Mouse (Mus musculus) liver, adult 2 months (tissue): ENCODE measurements at regions not wholly inside any gene's neighbourhood (a gene's known extent, or its start where the extent isn't known, plus 50 kb on each side); places are given as distances from the start of the nearest gene placed in this dataset.

Experiments used
- DNase-seq: peaks from one replicate; pipeline ENCODE4 v3.0.0-alpha.2; 2011; ENCODE audit warnings: low read depth, low spot score; ENCODE audit errors: extremely low read depth
- H3K27ac ChIP-seq: fragments of 200-500 bp; replicated peaks from 2 replicates; pipeline ENCODE4 v1.5.1; 2012; ENCODE audit warnings: low read depth, mild to moderate bottlenecking, control low read depth, inconsistent platforms, low read length; ENCODE audit not compliant: insufficient read depth
- H3K27me3 ChIP-seq: fragments of 200-500 bp; 2 replicates; pipeline ENCODE4 v1.6.1; 2012; ENCODE audit warnings: mild to moderate bottlenecking, moderate library complexity, low read length, inconsistent platforms; ENCODE audit not compliant: control insufficient read depth, insufficient read depth
- H3K36me3 ChIP-seq: fragments of 200-500 bp; 2 replicates; pipeline ENCODE4 v1.6.1; 2012; ENCODE audit warnings: low read length, inconsistent platforms; ENCODE audit not compliant: control insufficient read depth, insufficient read depth
- H3K4me1 ChIP-seq: fragments of 200-500 bp; 2 replicates; pipeline ENCODE4 v1.6.1; 2011; ENCODE audit warnings: low read length; ENCODE audit not compliant: control insufficient read depth, insufficient read depth
- H3K4me3 ChIP-seq: fragments of 200-500 bp; 2 replicates; pipeline ENCODE4 v1.5.1; 2011; ENCODE audit warnings: low read depth, mild to moderate bottlenecking, control low read depth, low read length, moderate library complexity; ENCODE audit not compliant: insufficient read depth
- H3K79me2 ChIP-seq: fragments of 200-500 bp; 2 replicates; pipeline ENCODE4 v1.6.1; 2012; ENCODE audit warnings: inconsistent platforms, mild to moderate bottlenecking, low read length, moderate library complexity; ENCODE audit not compliant: control insufficient read depth, insufficient read depth
- H3K9ac ChIP-seq: fragments of 200-500 bp; 2 replicates; pipeline ENCODE4 v1.6.1; 2012; ENCODE audit warnings: low read depth, mild to moderate bottlenecking, control low read depth, inconsistent platforms, low read length
- CTCF ChIP-seq: fragments of 200-500 bp; IDR thresholded peaks from 2 replicates; pipeline ENCODE4 v1.5.1; 2011; ENCODE audit warnings: low read depth, low read length, control low read depth
- POLR2A ChIP-seq: fragments of 200-500 bp; IDR thresholded peaks from 2 replicates; pipeline ENCODE4 v1.6.1; 2011; ENCODE audit warnings: low read length, control low read depth; ENCODE audit not compliant: insufficient read depth; ENCODE audit errors: extremely low read depth
- WGBS: fragments of 180-500 bp; shearing (Covaris S2); methylation state at CpG from one replicate; pipeline ENCODE4 v1.1.7; 2018; 5-methylcytosine and 5-hydroxymethylcytosine counted together

DNA sequence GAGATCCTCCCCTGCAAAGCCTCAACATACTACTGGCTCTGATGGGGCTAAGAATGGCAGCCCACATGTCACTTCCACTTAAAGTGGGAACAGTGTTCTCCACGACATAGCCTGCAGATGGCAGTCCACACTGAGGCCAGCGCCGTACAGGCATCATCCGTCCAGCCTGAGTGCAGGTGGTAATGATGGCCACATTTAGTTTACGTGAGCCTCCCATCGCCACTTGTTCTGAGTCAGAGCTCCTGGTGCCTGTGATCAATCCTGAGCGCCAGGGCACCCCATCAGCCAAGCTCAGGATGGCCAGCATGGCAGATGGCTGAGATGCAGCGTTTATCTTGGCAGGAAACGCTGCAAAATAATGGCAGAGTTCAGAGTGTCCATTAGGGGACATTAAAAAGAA lies 159.6 kb downstream of the Adgrd1 start:
- Histone ChIP-seq H3K36me3 (no peaks in the 10 kb centered on the region), H3K4me3 (no peak overlapping the region), H3K79me2 (no peaks in the 10 kb centered on the region), H3K27me3 (no peaks in the 10 kb centered on the region), H3K27ac (no peak overlapping the region), H3K9ac (no peak overlapping the region), H3K4me1 (no peaks in the 10 kb centered on the region)
- DNase-seq = no peak
- no peak for TF ChIP-seq POLR2A
- TF ChIP-seq CTCF = peak; percentile 52
- 71% methylated on average over 9 of the region's 9 CpGs for WGBS

GRCm38 (mm10) chr5:129257206-129257605 lies 160.7 kb downstream of the Adgrd1 start:
- 70% methylated on average over 5 of the region's 5 CpGs for WGBS
- H3K4me3 ChIP-seq = no peak overlapping the region
- H3K27me3 ChIP-seq = no peaks in the 10 kb centered on the region
- no peaks in the 10 kb centered on the region for H3K36me3 ChIP-seq
- H3K79me2 ChIP-seq = no peaks in the 10 kb centered on the region
- TF ChIP-seq POLR2A (no peak), CTCF (no peak)
- no peak overlapping the region for H3K27ac ChIP-seq
- no peak overlapping the region for H3K9ac ChIP-seq
- no peaks in the 10 kb centered on the region for H3K4me1 ChIP-seq
- no peak for DNase-seq

GRCm38 (mm10) chr5:129260689-129261088 lies 164.1 kb downstream of the Adgrd1 start:
- Histone ChIP-seq H3K79me2 (no peaks in the 10 kb centered on the region), H3K9ac (no peak overlapping the region), H3K36me3 (no peaks in the 10 kb centered on the region), H3K27me3 (no peaks in the 10 kb centered on the region), H3K27ac (no peak overlapping the region), H3K4me3 (no peak overlapping the region), H3K4me1 (no peaks in the 10 kb centered on the region)
- 76% methylated on average over 9 of the region's 9 CpGs for WGBS
- TF ChIP-seq CTCF (no peak), POLR2A (no peak)
- peak; percentile 17 for DNase-seq

GRCm38 (mm10) chr5:129263118-129263517 lies 166.6 kb downstream of the Adgrd1 start:
- TF ChIP-seq CTCF (no peak), POLR2A (no peak)
- H3K36me3 ChIP-seq = no peaks in the 10 kb centered on the region
- DNase-seq = no peak
- no peak overlapping the region for H3K27ac ChIP-seq
- H3K79me2 ChIP-seq = no peaks in the 10 kb centered on the region
- no peak overlapping the region for H3K9ac ChIP-seq
- 67% methylated on average over 9 of the region's 9 CpGs for WGBS
- H3K4me3 ChIP-seq = no peak overlapping the region
- 0 out of 2 replicates have a peak, but pooled peaks cover under 1% of the 10 kb centered on the region for H3K4me1 ChIP-seq
- no peaks in the 10 kb centered on the region for H3K27me3 ChIP-seq

DNA sequence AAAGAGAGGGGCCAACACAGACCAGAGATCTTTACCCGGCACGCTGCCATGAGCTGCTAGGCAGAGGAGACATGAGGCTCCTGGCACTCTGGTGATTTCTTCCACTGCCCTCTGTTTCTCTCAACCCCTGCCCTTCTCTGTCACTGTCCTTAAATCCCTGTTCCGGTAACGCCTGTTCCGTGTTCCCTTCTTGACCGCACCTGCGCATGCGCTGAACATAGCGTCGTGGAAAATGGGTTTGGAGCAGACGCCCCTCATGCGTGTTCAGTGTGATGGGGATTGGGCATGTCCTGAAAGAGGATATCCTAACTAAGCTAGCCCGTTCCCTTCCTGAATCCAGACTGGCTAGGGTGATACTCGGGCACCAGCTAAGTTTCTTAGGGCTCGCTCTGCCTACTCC lies 167.8 kb downstream of the Adgrd1 start:
- TF ChIP-seq CTCF (no peak), POLR2A (no peak)
- Histone ChIP-seq H3K27me3 (no peaks in the 10 kb centered on the region), H3K4me1 (peaks cover 2% of the 10 kb centered on the region; the same call in 1 of the 2 replicates), H3K36me3 (no peaks in the 10 kb centered on the region), H3K9ac (no peak overlapping the region), H3K4me3 (no peak overlapping the region), H3K27ac (no peak overlapping the region), H3K79me2 (no peaks in the 10 kb centered on the region)
- DNase-seq = no peak
- WGBS = 97% methylated on average over 15 of the region's 15 CpGs

GRCm38 (mm10) chr5:129268456-129268855 lies 171.9 kb downstream of the Adgrd1 start:
- TF ChIP-seq POLR2A (no peak), CTCF (no peak)
- Histone ChIP-seq H3K4me1 (peaks cover 2% of the 10 kb centered on the region; the same call in 1 of the 2 replicates), H3K4me3 (no peak overlapping the region), H3K9ac (no peak overlapping the region), H3K79me2 (no peaks in the 10 kb centered on the region), H3K36me3 (no peaks in the 10 kb centered on the region), H3K27ac (no peak overlapping the region), H3K27me3 (no peaks in the 10 kb centered on the region)
- no peak for DNase-seq
- WGBS = 35% methylated on average over 9 of the region's 9 CpGs
